Mouse (Mus musculus): ENCODE data around the gene Ncoa4. TPM values are rescaled to one million over a fixed set of nuclear protein-coding genes. Genes with fewer than 3 reads are reported as not detected.

Ncoa4 gene
- polyA plus RNA-seq, 1 experiment from 2014 or later, result 80.0 TPM

Other genes starting within 250 kb of the Ncoa4 start
- 0.04 and 0.06 TPM in 2 replicates for gene Galnt15, start 130.9 kb upstream of the Ncoa4 start, polyA plus RNA-seq (2015; fragmentation: Nextera tagmentation; extraction: Ambion mirVana)
- gene Oxnad1, start 74.5 kb upstream of the Ncoa4 start, polyA plus RNA-seq (2015; fragmentation: Nextera tagmentation; extraction: Ambion mirVana), result 16.7 and 20.0 TPM in 2 replicates
- 86.9 and 88.2 TPM in 2 replicates for gene Dph3, start 74.1 kb upstream of the Ncoa4 start, polyA plus RNA-seq (2015; fragmentation: Nextera tagmentation; extraction: Ambion mirVana)
- gene Msmb, start 17.8 kb upstream of the Ncoa4 start, polyA plus RNA-seq (2015; fragmentation: Nextera tagmentation; extraction: Ambion mirVana), result not detected in 2 replicates
- gene Timm23, start 42.0 kb downstream of the Ncoa4 start, polyA plus RNA-seq (2015; fragmentation: Nextera tagmentation; extraction: Ambion mirVana), result 285 and 295 TPM in 2 replicates
- gene Parg, start 42.1 kb downstream of the Ncoa4 start, polyA plus RNA-seq (2015; fragmentation: Nextera tagmentation; extraction: Ambion mirVana), result 48.1 and 49.5 TPM in 2 replicates
- gene Ogdhl, start 162.2 kb downstream of the Ncoa4 start, polyA plus RNA-seq (2015; fragmentation: Nextera tagmentation; extraction: Ambion mirVana), result 16.7 and 17.3 TPM in 2 replicates
- not detected in 2 replicates for gene 1700024G13Rik, start 228.5 kb downstream of the Ncoa4 start, polyA plus RNA-seq (2015; fragmentation: Nextera tagmentation; extraction: Ambion mirVana)

All from limb, embryonic 13.5 days (tissue).